Mouse (Mus musculus) intestine, embryonic 14.5 days (tissue): ENCODE data around the gene C1ql4. TPM values are rescaled to one million over a fixed set of nuclear protein-coding genes. Genes with fewer than 3 reads are reported as not detected.
A peak's percentile ranks its signal among the peaks of the same experiment; 100 is the strongest.

Experiments
- ATAC-seq: fragments of 200-750 bp; cut with Nextera tagmentation; replicated peaks from 2 replicates; pipeline ENCODE4 v1.8.0; 2017; ENCODE audit warnings: low read depth, moderate number of reproducible peaks, moderate TSS enrichment, moderate library complexity; ENCODE audit not compliant: low FRiP score, low TSS enrichment
- DNase-seq: peaks from one replicate; pipeline ENCODE4 v3.0.0-alpha.2; 2018; ENCODE audit warnings: low spot score
- H3K27ac ChIP-seq: fragments of 300-500 bp; sonication (generic); 2 replicates; pipeline ENCODE4 v1.5.1; 2014; ENCODE audit warnings: low read depth, mild to moderate bottlenecking, control low read depth
- H3K27me3 ChIP-seq: fragments of 300-500 bp; sonication (generic); replicated peaks from 2 replicates; pipeline ENCODE4 v1.6.1; 2014; ENCODE audit warnings: low read length, control low read depth; ENCODE audit not compliant: control insufficient read depth, insufficient read depth
- H3K36me3 ChIP-seq: fragments of 300-500 bp; sonication (generic); 2 replicates; pipeline ENCODE4 v1.6.1; 2014; ENCODE audit warnings: low read length, control low read depth; ENCODE audit not compliant: control insufficient read depth, insufficient read depth
- H3K4me1 ChIP-seq: fragments of 300-500 bp; sonication (generic); replicated peaks from 2 replicates; pipeline ENCODE4 v1.6.1; 2014; ENCODE audit warnings: low read length, control low read depth, mixed read lengths; ENCODE audit not compliant: control insufficient read depth, insufficient read depth
- H3K4me2 ChIP-seq: fragments of 300-500 bp; sonication (generic); 2 replicates; pipeline ENCODE4 v1.6.1; 2014; ENCODE audit warnings: low read length
- H3K4me3 ChIP-seq: fragments of 300-500 bp; sonication (generic); 2 replicates; pipeline ENCODE4 v1.5.1; 2014; ENCODE audit warnings: low read depth, low read length, control low read depth, mixed read lengths
- H3K9ac ChIP-seq: fragments of 300-500 bp; sonication (generic); 2 replicates; pipeline ENCODE4 v1.6.1; 2014; ENCODE audit warnings: mild to moderate bottlenecking, low read length
- H3K9me3 ChIP-seq: fragments of 300-500 bp; sonication (generic); 2 replicates; pipeline ENCODE4 v1.6.1; 2016; ENCODE audit warnings: low read length, control low read depth; ENCODE audit not compliant: control insufficient read depth
- WGBS: fragments of 180-500 bp; shearing (Covaris S2); extraction: QIAGEN DNeasy Blood & Tissue Kit; methylation state at CpG from one replicate; pipeline ENCODE4 v1.1.7; 2014; 5-methylcytosine and 5-hydroxymethylcytosine counted together
- polyA plus RNA-seq: library from polyadenylated mRNA; unstranded; fragments of >200 nt; fragmentation: Nextera tagmentation; extraction: Ambion mirVana; gene quantifications from 2 replicates; pipeline ENCODE4 v1.2.1, GENCODE M21; 2014

C1ql4 gene
- polyA plus RNA-seq, 1 experiment from 2014 or later, result 0.16 TPM

DNA sequence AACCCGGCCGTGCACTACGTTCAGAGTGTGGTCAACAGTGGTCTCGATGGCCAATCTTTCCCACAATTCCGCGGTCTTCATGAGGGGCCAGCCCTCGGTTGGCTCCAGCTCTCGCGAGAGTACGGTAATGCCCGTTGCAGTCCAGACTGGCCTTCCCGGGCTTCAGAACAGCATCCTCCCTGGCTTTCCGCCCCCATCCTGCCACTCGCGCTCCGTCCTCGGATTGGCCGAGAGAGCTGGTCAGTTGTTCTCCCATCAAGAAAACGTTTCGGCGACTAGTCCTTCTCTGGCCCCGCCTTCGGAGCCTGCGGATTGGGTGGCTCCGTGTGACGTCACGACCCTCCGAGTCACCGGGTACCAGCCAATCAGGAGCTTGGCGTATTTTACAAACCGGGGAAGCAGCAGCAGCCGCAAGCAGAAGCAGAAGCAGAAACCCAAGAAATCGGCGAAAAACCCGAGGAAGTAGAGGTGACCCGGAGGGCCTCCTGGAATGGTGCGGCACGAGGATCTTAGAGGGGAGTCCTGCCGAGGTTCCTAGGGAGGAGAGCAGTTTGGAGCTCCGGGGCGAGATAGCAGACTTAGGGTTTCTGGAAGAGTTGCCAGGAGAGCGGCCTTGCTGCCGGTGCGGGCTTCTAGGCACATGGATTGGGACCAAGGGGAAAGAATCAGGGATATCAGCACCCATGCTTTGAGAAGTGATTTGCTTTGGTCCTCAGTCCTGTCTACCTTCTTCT is 12.8 kb downstream of the C1ql4 start:
- Histone ChIP-seq H3K27ac (peak overlapping the region; percentile 94), H3K4me2 (peak overlapping the region; percentile 54), H3K4me3 (peak overlapping the region; percentile 68), H3K9me3 (no peaks in the 10 kb centered on the region), H3K27me3 (no peaks in the 10 kb centered on the region), H3K36me3 (peaks cover 10% of the 10 kb centered on the region), H3K9ac (peak overlapping the region; percentile 70), H3K4me1 (peaks cover 12% of the 10 kb centered on the region)
- ATAC-seq (peak; percentile 95), DNase-seq (peak; percentile 99)
- under 1% methylated on average over 44 of the region's 44 CpGs for WGBS

DNA sequence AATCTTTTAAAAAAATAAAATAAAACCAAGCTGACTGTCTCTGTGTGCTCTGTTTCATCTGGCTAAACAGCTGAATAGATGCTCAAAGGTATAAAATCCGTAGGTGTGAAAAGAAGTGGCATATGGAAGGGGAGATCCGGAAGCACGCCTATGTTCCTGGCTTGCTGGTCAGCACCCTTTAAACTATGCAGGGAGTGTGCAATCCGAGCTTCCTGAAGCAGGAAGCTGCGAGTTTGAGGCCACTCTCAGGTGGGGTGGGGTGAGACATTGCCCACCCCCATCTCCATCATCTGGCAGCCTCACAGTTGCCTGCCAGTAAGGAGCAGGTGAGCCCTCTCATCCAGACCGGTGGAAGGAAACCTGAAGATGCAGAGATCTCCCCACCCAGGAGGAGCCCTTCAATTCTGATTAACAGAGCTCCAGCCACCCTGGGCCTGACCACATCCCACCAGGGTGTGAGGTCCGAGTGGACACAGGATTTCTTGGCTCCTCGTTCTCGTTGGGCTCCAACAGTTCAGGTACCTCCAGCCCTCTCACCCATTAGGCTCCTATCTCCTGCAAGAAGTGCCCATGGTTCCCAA is 13.5 kb downstream of the C1ql4 start, which contains the start of gene Troap:
TSS of gene Troap (plus strand) at position 557 of the 581 bp plus-strand sequence.
- H3K27me3 ChIP-seq, result no peaks in the 10 kb centered on the region
- H3K4me3 ChIP-seq, result peak within 1 kb of the TSS; percentile 68
- ATAC-seq (peak; percentile 38; the same call in 1 of the 2 replicates), DNase-seq (no peak)
- peak within 1 kb of the TSS; percentile 70 for H3K9ac ChIP-seq
- peaks cover 10% of the 10 kb centered on the region for H3K36me3 ChIP-seq
- peaks cover 12% of the 10 kb centered on the region for H3K4me1 ChIP-seq
- WGBS, result 24% methylated on average over 9 of the region's 9 CpGs
- H3K27ac ChIP-seq, result peak within 1 kb of the TSS; percentile 94
- H3K9me3 ChIP-seq, result no peaks in the 10 kb centered on the region
- peak within 1 kb of the TSS; percentile 54 for H3K4me2 ChIP-seq

DNA sequence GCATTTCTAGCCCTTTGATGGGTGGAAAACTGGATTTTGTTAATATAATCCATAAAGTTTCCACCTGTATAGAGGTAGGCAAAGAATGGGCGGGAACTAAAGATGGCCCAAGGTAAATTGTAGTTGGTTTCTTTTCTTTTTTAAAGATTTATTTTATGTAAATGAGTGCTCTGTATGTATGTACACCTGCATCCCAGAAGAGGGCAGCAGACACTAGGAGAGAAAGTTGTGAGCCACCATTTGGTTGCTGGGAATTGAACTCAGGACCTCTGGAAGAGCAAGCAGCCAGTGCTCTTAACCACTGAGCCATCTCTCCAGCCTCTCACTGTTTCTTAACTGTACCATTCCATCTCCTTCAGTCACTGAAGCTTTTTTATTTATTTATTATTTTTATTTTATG is 15.6 kb downstream of the C1ql4 start:
- Histone ChIP-seq H3K36me3 (no peaks in the 10 kb centered on the region; the same call in 1 of the 2 replicates), H3K4me2 (no peak overlapping the region), H3K27ac (no peak overlapping the region), H3K4me1 (peaks cover 12% of the 10 kb centered on the region), H3K9ac (no peak overlapping the region), H3K4me3 (no peak overlapping the region), H3K9me3 (no peaks in the 10 kb centered on the region), H3K27me3 (no peaks in the 10 kb centered on the region)
- no peak for ATAC-seq
- DNase-seq, result no peak
- WGBS, result 97% methylated on average over 1 of the region's 1 CpGs

GRCm38 (mm10) chr15:99065557-99066165 is 22.0 kb downstream of the C1ql4 start:
- Histone ChIP-seq H3K4me1 (no peaks in the 10 kb centered on the region), H3K9me3 (no peaks in the 10 kb centered on the region), H3K4me3 (no peak overlapping the region), H3K4me2 (no peak overlapping the region), H3K27me3 (peaks cover 5% of the 10 kb centered on the region; the same call in 1 of the 2 replicates), H3K36me3 (no peaks in the 10 kb centered on the region), H3K9ac (no peak overlapping the region), H3K27ac (no peak overlapping the region)
- 73% methylated on average over 12 of the region's 12 CpGs for WGBS
- no peak for ATAC-seq
- DNase-seq, result no peak

- Histone ChIP-seq H3K9ac (no peak overlapping the region), H3K27ac (no peak overlapping the region), H3K4me3 (0 out of 2 replicates have a peak overlapping the region, but pooled peaks have one; percentile 28), H3K36me3 (no peaks in the 10 kb centered on the region), H3K4me2 (peak overlapping the region; percentile 58), H3K27me3 (peaks cover 70% of the 10 kb centered on the region), H3K4me1 (peaks cover 12% of the 10 kb centered on the region), H3K9me3 (no peaks in the 10 kb centered on the region)
- WGBS, result 8% methylated on average over 14 of the region's 14 CpGs
- ATAC-seq (0 out of 2 replicates have a peak, but pooled peaks have one; percentile 18), DNase-seq (no peak)
Observed at GRCm38 (mm10) chr15:99056332-99056731, 31.3 kb downstream of the C1ql4 start.

DNA sequence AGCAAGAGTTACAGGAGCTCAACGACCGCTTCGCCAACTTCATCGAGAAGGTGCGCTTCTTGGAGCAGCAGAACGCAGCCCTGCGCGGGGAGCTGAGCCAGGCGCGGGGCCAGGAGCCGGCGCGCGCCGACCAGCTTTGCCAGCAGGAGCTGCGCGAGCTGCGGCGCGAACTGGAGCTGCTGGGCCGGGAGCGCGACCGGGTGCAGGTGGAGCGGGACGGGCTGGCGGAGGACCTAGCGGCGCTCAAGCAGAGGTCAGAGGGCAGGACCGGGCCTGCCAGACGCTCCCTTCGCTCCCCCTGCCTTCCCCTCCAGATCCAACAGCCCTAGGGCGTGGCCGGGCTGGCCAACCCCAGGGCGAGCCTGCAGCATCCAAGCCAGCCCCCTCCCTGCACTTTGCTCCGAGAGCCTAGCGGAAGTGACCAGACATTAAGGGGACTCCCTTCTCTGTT is 32.1 kb downstream of the C1ql4 start:
- peak overlapping the region; percentile 25; the same call in 1 of the 2 replicates for H3K9ac ChIP-seq
- H3K9me3 ChIP-seq, result no peaks in the 10 kb centered on the region

DNA sequence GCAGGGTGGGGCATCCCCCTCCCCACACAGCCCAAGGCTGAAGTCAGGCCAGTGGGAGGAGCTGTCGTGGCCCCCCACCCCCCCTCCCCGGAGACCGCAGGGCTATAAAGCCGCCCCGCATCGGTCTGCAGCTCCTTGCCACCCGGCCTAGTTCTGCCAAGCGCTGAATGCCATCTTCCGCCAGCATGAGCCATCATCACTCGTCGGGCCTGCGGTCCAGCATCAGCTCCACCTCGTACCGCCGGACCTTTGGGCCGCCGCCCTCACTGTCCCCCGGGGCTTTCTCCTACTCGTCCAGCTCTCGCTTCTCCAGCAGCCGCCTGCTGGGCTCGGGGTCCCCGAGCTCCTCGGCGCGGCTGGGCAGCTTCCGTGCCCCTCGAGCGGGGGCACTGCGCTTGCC is 32.6 kb downstream of the C1ql4 start, which contains the start of gene Prph:
TSS of gene Prph (plus strand) at position 135 of the 400 bp plus-strand sequence.
- Histone ChIP-seq H3K27ac (no peak within 1 kb of the TSS), H3K27me3 (peaks cover 70% of the 10 kb centered on the region), H3K4me2 (peak within 1 kb of the TSS; percentile 58), H3K4me1 (peaks cover 12% of the 10 kb centered on the region), H3K9ac (peak within 1 kb of the TSS; percentile 25; the same call in 1 of the 2 replicates), H3K36me3 (no peaks in the 10 kb centered on the region), H3K4me3 (peak within 1 kb of the TSS; percentile 28), H3K9me3 (no peaks in the 10 kb centered on the region)
- no peak for ATAC-seq
- DNase-seq, result no peak
- WGBS, result 2% methylated on average over 25 of the region's 30 CpGs

More for the DNA sequence above, 32.1 kb downstream of the C1ql4 start:
- no peaks in the 10 kb centered on the region for H3K36me3 ChIP-seq
- H3K4me2 ChIP-seq, result peak overlapping the region; percentile 58
- H3K27ac ChIP-seq, result no peak overlapping the region
- DNase-seq, result peak; percentile 74
- ATAC-seq, result peak; percentile 36; the same call in 1 of the 2 replicates
- WGBS, result under 1% methylated on average over 35 of the region's 37 CpGs
- H3K4me1 ChIP-seq, result peaks cover 12% of the 10 kb centered on the region
- peaks cover 70% of the 10 kb centered on the region for H3K27me3 ChIP-seq
- H3K4me3 ChIP-seq, result peak overlapping the region; percentile 28

DNA sequence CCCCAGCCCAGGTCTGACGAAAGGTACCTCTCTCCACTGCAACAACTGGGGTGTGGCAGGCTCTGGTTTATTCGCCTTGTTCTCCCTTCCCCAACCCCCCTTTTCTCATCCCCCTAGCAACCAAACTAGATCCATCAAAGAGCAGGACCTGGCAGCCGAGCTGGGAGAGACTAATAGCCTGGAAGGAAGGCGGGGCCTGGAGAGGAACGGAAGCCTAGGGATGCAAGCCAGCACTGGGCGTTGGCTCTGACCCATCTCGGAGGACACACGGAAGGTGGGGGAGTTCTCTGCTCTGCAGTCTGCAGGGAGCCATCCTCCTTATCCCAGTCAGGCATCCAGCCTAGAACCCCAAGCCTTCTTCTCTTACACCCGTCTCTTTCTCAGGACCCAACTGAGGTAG is 34.2 kb downstream of the C1ql4 start:
- peaks cover 56% of the 10 kb centered on the region for H3K27me3 ChIP-seq
- no peak for ATAC-seq
- H3K4me1 ChIP-seq, result peaks cover 12% of the 10 kb centered on the region
- H3K4me3 ChIP-seq, result no peak overlapping the region
- H3K4me2 ChIP-seq, result no peak overlapping the region
- no peaks in the 10 kb centered on the region for H3K9me3 ChIP-seq
- no peak for DNase-seq
- no peak overlapping the region for H3K27ac ChIP-seq
- WGBS, result 6% methylated on average over 9 of the region's 9 CpGs
- H3K36me3 ChIP-seq, result no peaks in the 10 kb centered on the region
- H3K9ac ChIP-seq, result no peak overlapping the region
